Mouse (Mus musculus): ENCODE results near the gene Rad51ap2. TPM values are rescaled to one million over a fixed set of nuclear protein-coding genes. Genes with fewer than 3 reads are reported as not detected.

Rad51ap2 gene
- polyA plus RNA-seq, 1 experiment from 2014 or later: 0.30 TPM

GRCm38 (mm10) chr12:11437907-11438447 is 17.9 kb upstream of the Rad51ap2 start:
- no peak for DNase-seq (ENCODE audit: low spot score)

GRCm38 (mm10) chr12:11454146-11454545 is 1.7 kb upstream of the Rad51ap2 start:
- TF ChIP-seq CTCF (IDR thresholded peaks at IDR 0.05; ENCODE audit: low read depth): no peak
- Histone ChIP-seq H3K9ac (ENCODE audit: low read depth, low read length) (no peak overlapping the region), H3K4me2 (ENCODE audit: low read length) (no peak overlapping the region), H3K27ac (no peak overlapping the region), H3K4me1 (replicated peaks; ENCODE audit: insufficient read depth, low read length) (no peaks in the 10 kb centered on the region), H3K4me3 (replicated peaks; ENCODE audit: low read depth, low read length) (no peak overlapping the region), H3K36me3 (ENCODE audit: insufficient read depth, low read length) (no peaks in the 10 kb centered on the region), H3K9me3 (replicated peaks; ENCODE audit: low read length) (no peaks in the 10 kb centered on the region), H3K27me3 (ENCODE audit: insufficient read depth, low read length) (no peaks in the 10 kb centered on the region; the same call in 1 of the 2 replicates)
- no peak for ATAC-seq (replicated peaks; ENCODE audit: low FRiP score, low read depth)
- whole genome bisulfite sequencing: 61% methylated on average over 5 of the region's 5 CpGs
- DNase-seq (ENCODE audit: low spot score): no peak

More at GRCm38 (mm10) chr12:11437907-11438447, 17.9 kb upstream of the Rad51ap2 start:
- peak; percentile 47; the same call in 1 of the 2 replicates for ATAC-seq (replicated peaks; ENCODE audit: low FRiP score, low read depth)
- Histone ChIP-seq H3K36me3 (ENCODE audit: insufficient read depth, low read length) (no peaks in the 10 kb centered on the region), H3K4me1 (replicated peaks; ENCODE audit: insufficient read depth, low read length) (peaks cover 6% of the 10 kb centered on the region; the same call in 1 of the 2 replicates), H3K9me3 (replicated peaks; ENCODE audit: low read length) (no peaks in the 10 kb centered on the region), H3K4me3 (replicated peaks; ENCODE audit: low read depth, low read length) (no peak overlapping the region; the same call in 1 of the 2 replicates), H3K9ac (ENCODE audit: low read depth, low read length) (no peak overlapping the region), H3K4me2 (ENCODE audit: low read length) (peak overlapping the region; percentile 43), H3K27me3 (ENCODE audit: insufficient read depth, low read length) (0 out of 2 replicates have a peak, but pooled peaks cover 4% of the 10 kb centered on the region), H3K27ac (no peak overlapping the region)
- WGBS: 26% methylated on average over 23 of the region's 23 CpGs
- no peak for TF ChIP-seq CTCF (IDR thresholded peaks at IDR 0.05; ENCODE audit: low read depth)

GRCm38 (mm10) chr12:11456213-11456612 is 334 bp downstream of the Rad51ap2 start:
- H3K9me3 ChIP-seq (replicated peaks; ENCODE audit: low read length): no peaks in the 10 kb centered on the region

GRCm38 (mm10) chr12:11456632-11457031 is 753 bp downstream of the Rad51ap2 start:
- TF ChIP-seq CTCF (IDR thresholded peaks at IDR 0.05; ENCODE audit: low read depth): no peak
- WGBS: 77% methylated on average over 4 of the region's 4 CpGs
- DNase-seq (ENCODE audit: low spot score): no peak
- ATAC-seq (replicated peaks; ENCODE audit: low FRiP score, low read depth): no peak
- peak overlapping the region; percentile 90; the same call in 1 of the 2 replicates for H3K4me2 ChIP-seq (ENCODE audit: low read length)
- no peak overlapping the region; the same call in 1 of the 2 replicates for H3K4me3 ChIP-seq (replicated peaks; ENCODE audit: low read depth, low read length)
- no peaks in the 10 kb centered on the region for H3K9me3 ChIP-seq (replicated peaks; ENCODE audit: low read length)
- H3K27ac ChIP-seq: no peak overlapping the region
- no peak overlapping the region for H3K9ac ChIP-seq (ENCODE audit: low read depth, low read length)
- H3K4me1 ChIP-seq (replicated peaks; ENCODE audit: insufficient read depth, low read length): no peaks in the 10 kb centered on the region
- no peaks in the 10 kb centered on the region; the same call in 1 of the 2 replicates for H3K27me3 ChIP-seq (ENCODE audit: insufficient read depth, low read length)
- H3K36me3 ChIP-seq (ENCODE audit: insufficient read depth, low read length): no peaks in the 10 kb centered on the region

More at GRCm38 (mm10) chr12:11456213-11456612, 334 bp downstream of the Rad51ap2 start:
- Histone ChIP-seq H3K9ac (ENCODE audit: low read depth, low read length) (peak overlapping the region; percentile 47; the same call in 1 of the 2 replicates), H3K4me3 (replicated peaks; ENCODE audit: low read depth, low read length) (peak overlapping the region; percentile 41), H3K27ac (no peak overlapping the region), H3K27me3 (ENCODE audit: insufficient read depth, low read length) (no peaks in the 10 kb centered on the region; the same call in 1 of the 2 replicates), H3K4me2 (ENCODE audit: low read length) (peak overlapping the region; percentile 90), H3K4me1 (replicated peaks; ENCODE audit: insufficient read depth, low read length) (no peaks in the 10 kb centered on the region), H3K36me3 (ENCODE audit: insufficient read depth, low read length) (no peaks in the 10 kb centered on the region)
- 5% methylated on average over 11 of the region's 11 CpGs for WGBS
- TF ChIP-seq CTCF (IDR thresholded peaks at IDR 0.05; ENCODE audit: low read depth): no peak
- DNase-seq (ENCODE audit: low spot score) (no peak), ATAC-seq (replicated peaks; ENCODE audit: low FRiP score, low read depth) (peak; percentile 75)

Other genes with a start within 250 kb of the Rad51ap2 start
- gene Msgn1, start 247.1 kb upstream of the Rad51ap2 start, polyA plus RNA-seq (2015; fragmentation: Nextera tagmentation; extraction: Ambion mirVana): not detected in 2 replicates
- 3.1 and 3.5 TPM in 2 replicates for gene Gen1, start 190.3 kb upstream of the Rad51ap2 start, polyA plus RNA-seq (2015; fragmentation: Nextera tagmentation; extraction: Ambion mirVana)
- gene Smc6, start 190.2 kb upstream of the Rad51ap2 start, polyA plus RNA-seq (2015; fragmentation: Nextera tagmentation; extraction: Ambion mirVana): 126 TPM in 2 replicates
- 0.05 and 0.13 TPM in 2 replicates for gene Vsnl1, start 19.5 kb upstream of the Rad51ap2 start, polyA plus RNA-seq (2015; fragmentation: Nextera tagmentation; extraction: Ambion mirVana)

Measured in kidney, postnatal 0 days (tissue).